Mouse (Mus musculus): ENCODE measurements around the gene Cdc42ep5. TPM values are rescaled to one million over a fixed set of nuclear protein-coding genes. Genes with fewer than 3 reads are reported as not detected.

Cdc42ep5 gene
- polyA plus RNA-seq, 1 experiment from 2014 or later, result 46.2 TPM

DNA sequence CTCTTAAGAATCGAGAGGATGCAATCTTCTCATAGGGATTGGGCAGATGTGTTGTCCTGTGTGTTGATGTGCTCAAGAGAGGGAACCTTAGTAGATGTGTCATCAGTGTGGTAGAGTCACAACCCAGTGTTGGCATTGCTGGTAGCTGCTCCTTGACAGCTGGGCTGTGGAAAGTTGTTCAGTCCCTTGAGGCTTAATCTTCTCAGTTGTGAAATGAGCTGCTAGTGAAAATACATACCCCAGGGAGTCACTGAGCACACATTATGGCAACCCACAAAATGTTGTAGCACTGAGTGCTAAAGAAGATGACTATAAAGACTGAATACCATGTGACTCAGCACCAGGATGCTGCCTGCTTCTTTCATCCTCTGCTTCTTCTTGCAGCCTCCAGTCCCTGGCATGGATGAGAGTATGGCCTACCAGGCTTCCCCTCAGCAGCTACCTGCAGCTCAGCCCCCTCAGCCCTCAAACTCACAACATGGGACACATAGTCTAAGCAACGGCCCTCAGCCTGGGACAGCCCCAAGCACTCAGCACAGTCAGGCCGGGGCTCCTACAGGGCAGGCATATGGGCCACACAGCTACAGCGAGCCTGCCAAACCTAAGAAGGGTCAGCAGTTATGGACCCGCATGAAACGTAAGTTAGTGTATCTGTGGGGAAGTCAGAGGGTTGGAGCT lies 22.9 kb downstream of the Cdc42ep5 start:
- WGBS, result 87% methylated on average over 6 of the region's 6 CpGs
- H3K27me3 ChIP-seq (ENCODE audit: control insufficient read depth, insufficient read depth, low read depth, low read length), result no peaks in the 10 kb centered on the region

DNA sequence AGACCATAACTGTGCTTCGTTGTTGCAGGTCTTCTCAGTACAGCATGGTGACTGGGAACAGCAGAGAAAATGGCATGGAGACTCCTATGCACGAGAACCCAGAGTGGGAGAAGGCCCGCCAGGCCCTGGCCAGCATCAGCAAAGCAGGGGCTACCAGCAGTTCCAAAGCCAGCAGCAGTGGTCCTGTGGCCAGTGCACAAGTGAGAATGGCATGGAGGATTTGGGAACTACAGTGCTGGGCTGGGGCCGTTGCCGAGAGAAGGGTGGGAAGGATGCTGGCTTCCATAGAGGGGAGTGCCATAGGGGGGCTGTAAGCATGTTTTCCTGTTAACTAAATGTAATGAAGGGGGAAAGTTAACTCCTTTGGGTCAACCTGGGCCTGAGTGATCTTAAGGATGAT lies 25.3 kb downstream of the Cdc42ep5 start:
- WGBS, result 89% methylated on average over 5 of the region's 5 CpGs
- Histone ChIP-seq H3K9ac (ENCODE audit: low read length) (no peak overlapping the region), H3K4me2 (ENCODE audit: low read depth, low read length) (no peak overlapping the region)

More for the DNA sequence above, 22.9 kb downstream of the Cdc42ep5 start:
- H3K4me1 ChIP-seq (replicated peaks; ENCODE audit: control insufficient read depth, insufficient read depth, low read length), result peaks cover 8% of the 10 kb centered on the region
- H3K36me3 ChIP-seq (ENCODE audit: control insufficient read depth, insufficient read depth, low read length), result peaks cover 77% of the 10 kb centered on the region
- no peak overlapping the region for H3K4me2 ChIP-seq (ENCODE audit: low read depth, low read length)
- ATAC-seq (ENCODE audit: low read depth), result no peak
- no peak overlapping the region for H3K9ac ChIP-seq (ENCODE audit: low read length)
- no peak overlapping the region for H3K4me3 ChIP-seq (ENCODE audit: low read length)
- no peak overlapping the region for H3K27ac ChIP-seq (ENCODE audit: low read length)
- H3K9me3 ChIP-seq (ENCODE audit: control insufficient read depth, low read length), result no peaks in the 10 kb centered on the region

DNA sequence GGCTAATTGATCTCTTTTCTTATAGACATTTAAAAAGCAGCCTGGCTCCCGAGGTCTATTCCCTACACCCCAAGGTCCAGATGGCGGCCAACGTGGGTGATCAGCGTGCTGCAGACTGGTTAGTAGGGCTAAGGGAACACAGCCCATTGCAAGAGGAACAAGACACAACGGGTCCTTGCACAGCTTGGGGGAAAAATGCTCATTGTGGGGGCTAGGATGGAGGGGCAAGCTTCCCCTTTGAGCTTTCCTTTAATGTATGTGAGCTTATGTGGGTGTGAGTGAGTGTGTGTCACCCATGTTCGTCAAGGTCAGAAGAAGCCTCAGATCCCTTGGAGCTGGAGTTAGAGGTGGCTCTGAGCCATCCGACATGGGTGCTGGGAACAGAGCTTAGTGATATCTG lies 26.0 kb downstream of the Cdc42ep5 start:
- no peak overlapping the region for H3K9ac ChIP-seq (ENCODE audit: low read length)
- H3K4me2 ChIP-seq (ENCODE audit: low read depth, low read length), result no peak overlapping the region
- peaks cover 8% of the 10 kb centered on the region for H3K4me1 ChIP-seq (replicated peaks; ENCODE audit: control insufficient read depth, insufficient read depth, low read length)
- ATAC-seq (ENCODE audit: low read depth), result no peak
- H3K9me3 ChIP-seq (ENCODE audit: control insufficient read depth, low read length), result no peaks in the 10 kb centered on the region
- H3K4me3 ChIP-seq (ENCODE audit: low read length), result no peak overlapping the region
- H3K36me3 ChIP-seq (ENCODE audit: control insufficient read depth, insufficient read depth, low read length), result peaks cover 47% of the 10 kb centered on the region
- 88% methylated on average over 7 of the region's 7 CpGs for WGBS
- H3K27ac ChIP-seq (ENCODE audit: low read length), result no peak overlapping the region
- H3K27me3 ChIP-seq (ENCODE audit: control insufficient read depth, insufficient read depth, low read depth, low read length), result no peaks in the 10 kb centered on the region

More for the DNA sequence above, 25.3 kb downstream of the Cdc42ep5 start:
- Histone ChIP-seq H3K9me3 (ENCODE audit: control insufficient read depth, low read length) (no peaks in the 10 kb centered on the region), H3K36me3 (ENCODE audit: control insufficient read depth, insufficient read depth, low read length) (peaks cover 54% of the 10 kb centered on the region), H3K27me3 (ENCODE audit: control insufficient read depth, insufficient read depth, low read depth, low read length) (no peaks in the 10 kb centered on the region), H3K4me3 (ENCODE audit: low read length) (no peak overlapping the region), H3K27ac (ENCODE audit: low read length) (no peak overlapping the region), H3K4me1 (replicated peaks; ENCODE audit: control insufficient read depth, insufficient read depth, low read length) (peaks cover 8% of the 10 kb centered on the region)
- no peak for ATAC-seq (ENCODE audit: low read depth)

DNA sequence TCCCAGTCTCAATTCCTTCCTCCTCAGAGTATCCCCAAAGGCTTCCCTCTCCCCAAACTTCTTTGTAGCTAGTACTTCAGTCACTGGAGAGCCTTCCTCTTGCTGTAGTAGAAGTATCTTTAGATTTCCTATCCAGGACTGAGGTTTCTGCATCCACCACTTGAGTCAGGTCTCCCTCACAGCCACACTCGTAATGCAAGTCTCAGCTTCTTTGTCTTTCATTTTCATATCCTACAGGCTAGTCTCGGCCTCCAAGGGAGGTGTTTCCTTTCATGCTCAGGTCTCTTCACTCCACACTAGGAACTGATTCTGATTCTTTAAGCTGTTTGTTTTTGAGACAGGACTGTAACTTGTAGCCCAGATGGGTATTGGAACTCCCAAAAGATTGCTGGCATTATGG lies 26.5 kb downstream of the Cdc42ep5 start:
- ATAC-seq (ENCODE audit: low read depth), result no peak
- Histone ChIP-seq H3K27ac (ENCODE audit: low read length) (no peak overlapping the region), H3K9me3 (ENCODE audit: control insufficient read depth, low read length) (no peaks in the 10 kb centered on the region), H3K4me3 (ENCODE audit: low read length) (peak overlapping the region; percentile 93), H3K4me1 (replicated peaks; ENCODE audit: control insufficient read depth, insufficient read depth, low read length) (peaks cover 8% of the 10 kb centered on the region), H3K4me2 (ENCODE audit: low read depth, low read length) (peak overlapping the region; percentile 92), H3K27me3 (ENCODE audit: control insufficient read depth, insufficient read depth, low read depth, low read length) (no peaks in the 10 kb centered on the region), H3K36me3 (ENCODE audit: control insufficient read depth, insufficient read depth, low read length) (peaks cover 42% of the 10 kb centered on the region), H3K9ac (ENCODE audit: low read length) (peak overlapping the region; percentile 92)
- 77% methylated on average over 2 of the region's 2 CpGs for WGBS

DNA sequence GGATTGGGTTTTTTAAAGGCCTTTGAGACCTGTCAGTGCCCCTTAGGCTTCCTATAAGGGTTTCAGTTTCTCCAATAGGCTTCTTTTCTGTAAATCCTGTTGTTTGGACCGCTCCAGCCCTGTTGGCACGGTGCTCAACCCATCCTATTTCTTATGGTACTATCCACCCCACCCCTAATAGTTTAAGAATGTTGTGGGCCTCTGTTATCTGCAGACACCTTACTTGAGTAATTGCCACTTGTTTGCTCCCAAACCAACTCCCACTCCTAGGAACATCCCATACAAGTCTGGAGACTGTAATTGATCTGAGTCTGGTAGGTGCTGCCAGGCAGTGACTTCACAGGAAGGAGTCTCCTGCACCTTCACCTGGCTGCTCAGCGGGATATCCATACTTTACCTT lies 26.9 kb downstream of the Cdc42ep5 start:
- Histone ChIP-seq H3K27me3 (ENCODE audit: control insufficient read depth, insufficient read depth, low read depth, low read length) (no peaks in the 10 kb centered on the region), H3K4me2 (ENCODE audit: low read depth, low read length) (peak overlapping the region; percentile 92), H3K4me1 (replicated peaks; ENCODE audit: control insufficient read depth, insufficient read depth, low read length) (peaks cover 8% of the 10 kb centered on the region), H3K36me3 (ENCODE audit: control insufficient read depth, insufficient read depth, low read length) (peaks cover 38% of the 10 kb centered on the region), H3K27ac (ENCODE audit: low read length) (no peak overlapping the region), H3K4me3 (ENCODE audit: low read length) (peak overlapping the region; percentile 93), H3K9ac (ENCODE audit: low read length) (peak overlapping the region; percentile 92), H3K9me3 (ENCODE audit: control insufficient read depth, low read length) (no peaks in the 10 kb centered on the region)
- WGBS, result 49% methylated on average over 3 of the region's 3 CpGs
- no peak for ATAC-seq (ENCODE audit: low read depth)

DNA sequence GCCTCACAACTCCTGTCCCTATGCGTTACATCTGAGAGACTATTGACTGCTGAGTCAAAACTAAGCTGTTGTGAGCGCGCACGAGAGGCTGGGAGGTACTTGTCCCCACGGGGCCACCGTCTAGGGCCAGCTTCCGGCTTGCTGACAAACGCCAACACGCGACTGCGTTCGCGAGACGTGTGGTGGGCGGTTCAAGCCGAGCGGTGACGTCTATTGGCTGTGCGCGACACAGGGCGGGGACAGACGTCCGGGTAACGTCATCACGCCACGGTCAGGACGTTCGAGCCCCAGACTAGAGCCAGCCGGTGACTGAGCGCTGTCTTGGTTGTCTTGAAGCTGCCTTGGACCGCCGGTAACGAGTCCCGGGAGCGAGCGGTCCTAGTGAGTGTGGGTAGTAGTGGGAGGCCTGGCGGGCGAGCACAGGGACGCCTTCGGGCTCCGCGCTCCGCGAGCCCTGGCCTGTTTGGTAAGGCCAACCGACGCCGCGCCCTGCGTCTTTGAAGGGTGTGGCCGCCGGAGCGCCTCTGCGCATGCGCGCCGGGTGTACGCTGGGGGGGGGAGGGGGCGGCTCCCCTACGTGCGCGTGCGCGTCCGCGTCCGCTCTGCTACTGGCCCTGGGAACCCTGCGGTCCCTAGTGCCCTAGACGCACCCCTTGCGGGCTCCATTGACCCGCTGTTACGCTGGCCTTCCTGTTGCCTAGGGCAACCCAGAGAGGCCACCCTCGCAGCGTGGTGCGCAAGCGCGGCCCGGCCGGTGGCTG lies 27.7 kb downstream of the Cdc42ep5 start, which contains the start of gene Leng8:
TSS of gene Leng8 (plus strand) at position 269 of the 761 bp plus-strand sequence.
- Histone ChIP-seq H3K9me3 (ENCODE audit: control insufficient read depth, low read length) (no peaks in the 10 kb centered on the region), H3K36me3 (ENCODE audit: control insufficient read depth, insufficient read depth, low read length) (peaks cover 30% of the 10 kb centered on the region), H3K27ac (ENCODE audit: low read length) (peak within 1 kb of the TSS; percentile 90), H3K4me1 (replicated peaks; ENCODE audit: control insufficient read depth, insufficient read depth, low read length) (peaks cover 8% of the 10 kb centered on the region), H3K27me3 (ENCODE audit: control insufficient read depth, insufficient read depth, low read depth, low read length) (no peaks in the 10 kb centered on the region), H3K4me3 (ENCODE audit: low read length) (peak within 1 kb of the TSS; percentile 93), H3K9ac (ENCODE audit: low read length) (peak within 1 kb of the TSS; percentile 92), H3K4me2 (ENCODE audit: low read depth, low read length) (peak within 1 kb of the TSS; percentile 92)
- under 1% methylated on average over 64 of the region's 78 CpGs for WGBS
- peak; percentile 99 for ATAC-seq (ENCODE audit: low read depth)

DNA sequence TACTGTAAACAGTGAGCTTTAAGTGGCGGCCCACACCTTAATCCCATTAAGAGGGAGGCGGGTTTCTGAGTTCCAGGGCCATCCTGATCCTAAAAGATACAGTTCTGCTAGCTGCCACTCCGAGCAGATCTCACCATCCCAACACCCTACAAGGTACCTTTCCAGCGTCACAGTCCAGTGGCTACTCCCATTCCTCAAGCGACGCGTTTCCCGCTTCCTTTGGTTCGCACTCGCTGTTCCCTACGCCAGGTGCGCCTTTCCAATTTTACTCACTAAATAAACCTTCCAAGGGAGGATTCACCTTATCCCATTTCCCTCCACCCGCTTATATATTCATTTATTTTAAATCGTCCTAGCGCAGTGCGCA lies 28.3 kb downstream of the Cdc42ep5 start:
- peak; percentile 11 for ATAC-seq (ENCODE audit: low read depth)
- peak overlapping the region; percentile 77 for H3K27ac ChIP-seq (ENCODE audit: low read length)
- 0% methylated on average over 16 of the region's 16 CpGs for WGBS

DNA sequence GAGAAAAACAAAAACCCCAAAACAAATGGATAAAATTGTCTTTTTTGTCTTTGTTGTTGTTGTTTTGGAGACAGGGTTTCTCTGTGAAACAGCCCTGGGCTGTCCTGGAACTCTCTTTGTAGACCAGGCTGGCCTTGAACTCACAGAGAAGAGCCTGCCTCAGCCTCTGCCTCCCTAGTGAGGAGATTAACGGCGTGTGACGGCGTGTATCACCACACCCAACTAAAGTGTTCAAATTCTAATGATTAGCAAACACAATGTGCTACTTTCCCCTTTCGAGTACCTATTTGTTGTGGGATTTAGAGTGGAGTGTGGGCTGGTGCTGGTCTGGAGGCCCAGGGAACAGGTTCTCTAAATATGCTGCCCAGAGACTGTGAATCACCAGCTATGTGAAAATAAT lies 29.7 kb downstream of the Cdc42ep5 start:
- no peak overlapping the region for H3K27ac ChIP-seq (ENCODE audit: low read length)
- H3K36me3 ChIP-seq (ENCODE audit: control insufficient read depth, insufficient read depth, low read length), result peaks cover 12% of the 10 kb centered on the region
- ATAC-seq (ENCODE audit: low read depth), result no peak
- no peak overlapping the region for H3K4me2 ChIP-seq (ENCODE audit: low read depth, low read length)
- no peak overlapping the region for H3K4me3 ChIP-seq (ENCODE audit: low read length)
- H3K27me3 ChIP-seq (ENCODE audit: control insufficient read depth, insufficient read depth, low read depth, low read length), result no peaks in the 10 kb centered on the region
- 82% methylated on average over 5 of the region's 5 CpGs for WGBS
- H3K9me3 ChIP-seq (ENCODE audit: control insufficient read depth, low read length), result no peaks in the 10 kb centered on the region
- H3K9ac ChIP-seq (ENCODE audit: low read length), result no peak overlapping the region
- H3K4me1 ChIP-seq (replicated peaks; ENCODE audit: control insufficient read depth, insufficient read depth, low read length), result peaks cover 19% of the 10 kb centered on the region

More for the DNA sequence above, 28.3 kb downstream of the Cdc42ep5 start:
- Histone ChIP-seq H3K4me3 (ENCODE audit: low read length) (peak overlapping the region; percentile 93), H3K9me3 (ENCODE audit: control insufficient read depth, low read length) (no peaks in the 10 kb centered on the region), H3K4me2 (ENCODE audit: low read depth, low read length) (peak overlapping the region; percentile 79), H3K4me1 (replicated peaks; ENCODE audit: control insufficient read depth, insufficient read depth, low read length) (peaks cover 12% of the 10 kb centered on the region), H3K36me3 (ENCODE audit: control insufficient read depth, insufficient read depth, low read length) (peaks cover 24% of the 10 kb centered on the region), H3K9ac (ENCODE audit: low read length) (peak overlapping the region; percentile 82), H3K27me3 (ENCODE audit: control insufficient read depth, insufficient read depth, low read depth, low read length) (no peaks in the 10 kb centered on the region)

DNA sequence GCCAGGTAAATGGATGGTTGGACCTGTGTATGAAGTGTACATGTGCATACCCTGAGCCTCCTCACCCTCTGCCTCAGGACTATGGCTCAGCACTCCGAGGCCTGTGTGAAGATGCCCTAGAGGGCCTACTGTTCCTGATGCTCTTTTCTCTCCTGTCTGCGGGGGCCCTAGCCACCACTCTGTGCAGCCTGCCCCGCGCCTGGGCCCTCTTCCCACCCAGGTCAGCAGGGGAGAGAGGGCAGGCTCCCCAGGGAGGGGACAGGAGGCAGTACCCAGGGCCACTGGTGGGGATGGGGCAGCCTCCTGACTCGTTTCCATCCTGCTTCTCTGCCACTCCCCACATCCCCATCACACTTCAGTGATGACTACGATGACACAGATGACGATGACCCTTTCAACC lies 31.7 kb downstream of the Cdc42ep5 start:
- WGBS, result 78% methylated on average over 7 of the region's 7 CpGs

More for the DNA sequence above, 31.7 kb downstream of the Cdc42ep5 start:
- H3K27ac ChIP-seq (ENCODE audit: low read length), result no peak overlapping the region
- H3K36me3 ChIP-seq (ENCODE audit: control insufficient read depth, insufficient read depth, low read length), result no peaks in the 10 kb centered on the region
- no peak overlapping the region for H3K9ac ChIP-seq (ENCODE audit: low read length)
- H3K9me3 ChIP-seq (ENCODE audit: control insufficient read depth, low read length), result no peaks in the 10 kb centered on the region
- no peak overlapping the region for H3K4me3 ChIP-seq (ENCODE audit: low read length)
- H3K4me1 ChIP-seq (replicated peaks; ENCODE audit: control insufficient read depth, insufficient read depth, low read length), result peaks cover 15% of the 10 kb centered on the region
- H3K27me3 ChIP-seq (ENCODE audit: control insufficient read depth, insufficient read depth, low read depth, low read length), result no peaks in the 10 kb centered on the region
- H3K4me2 ChIP-seq (ENCODE audit: low read depth, low read length), result no peak overlapping the region
- no peak for ATAC-seq (ENCODE audit: low read depth)
